Mouse (Mus musculus) retina, postnatal 1 day (tissue): ENCODE results near the gene Papss2.
A peak's percentile ranks its signal among the peaks of the same experiment; 100 is the strongest.

Source experiments
- DNase-seq: peaks from one replicate; pipeline ENCODE4 v3.0.0-alpha.2; 2012

The Papss2 gene

DNA sequence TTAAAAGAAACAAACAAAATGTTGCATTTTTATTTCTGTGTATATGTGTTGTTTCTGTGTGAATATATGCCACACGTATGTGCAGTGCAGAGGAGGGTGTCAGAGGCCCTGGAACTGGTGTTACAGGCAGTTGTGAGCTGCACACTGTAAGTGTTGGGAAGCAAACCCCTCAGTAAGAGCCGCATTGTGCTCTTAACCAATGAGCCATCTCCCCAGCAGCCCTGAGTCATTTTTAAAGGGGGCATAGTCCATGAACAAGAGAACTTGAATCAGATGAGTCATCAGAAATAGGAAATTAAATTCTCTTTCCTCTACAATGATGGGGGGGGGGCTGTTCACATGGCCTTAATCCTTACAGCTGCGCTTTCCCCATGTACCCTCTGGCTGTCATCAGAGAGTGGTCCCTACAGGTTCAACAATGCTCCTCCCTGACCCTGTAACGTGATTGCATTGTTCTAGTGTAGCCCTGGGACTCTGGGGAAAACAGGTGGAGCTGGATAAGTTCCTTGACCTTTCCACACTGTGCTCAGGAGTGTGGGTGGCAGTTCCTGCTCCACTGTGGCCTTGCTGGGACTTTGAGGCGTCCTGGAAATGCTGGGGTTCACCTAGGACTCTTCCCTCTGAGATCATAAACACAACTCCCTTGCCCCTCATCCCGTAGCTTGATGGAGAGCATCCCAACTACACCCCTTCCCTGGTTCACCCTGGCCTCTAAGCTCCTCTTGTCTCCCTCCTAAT, 5.6 kb downstream of the Papss2 start:
- DNase-seq = no peak

DNA sequence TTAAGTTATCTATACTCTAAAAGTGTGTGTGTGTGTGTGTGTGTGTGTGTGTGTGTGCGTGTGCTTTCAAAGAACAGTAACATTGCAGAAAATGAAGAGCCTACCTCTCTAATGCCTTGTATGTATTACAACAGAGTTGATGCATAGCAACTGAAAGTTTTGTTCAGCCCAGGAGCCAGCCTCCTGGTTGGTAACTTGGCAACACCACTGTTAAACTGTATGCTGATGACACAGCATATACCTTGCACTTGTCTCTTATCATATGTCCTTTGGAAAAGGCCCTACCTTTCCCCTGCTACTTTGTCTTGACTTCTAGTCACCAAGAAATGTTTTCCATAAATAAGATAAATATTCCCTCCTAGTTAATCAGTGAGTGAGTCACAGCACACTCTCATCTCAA, 7.9 kb downstream of the Papss2 start:
- DNase-seq = no peak

DNA sequence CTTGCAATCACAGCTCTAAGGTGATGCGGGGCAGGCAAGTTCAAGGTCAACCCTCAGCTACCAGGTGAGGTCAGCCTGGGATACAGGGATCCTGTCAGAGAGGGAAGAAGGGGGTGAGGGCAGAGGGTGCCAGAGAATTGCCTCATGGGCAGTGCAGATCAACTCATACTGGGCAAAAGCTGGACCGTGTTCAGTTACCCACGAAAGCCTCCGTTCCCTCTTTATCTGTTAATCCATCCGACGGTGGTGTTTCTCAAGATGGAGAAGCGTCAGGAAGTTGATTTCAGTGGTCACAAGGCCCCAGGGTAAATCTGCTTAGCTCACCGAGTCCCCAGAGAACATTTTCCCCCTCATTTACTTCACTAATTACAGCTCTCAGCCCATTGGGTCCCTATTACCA, 8.5 kb downstream of the Papss2 start:
- DNase-seq = peak; percentile 42

DNA sequence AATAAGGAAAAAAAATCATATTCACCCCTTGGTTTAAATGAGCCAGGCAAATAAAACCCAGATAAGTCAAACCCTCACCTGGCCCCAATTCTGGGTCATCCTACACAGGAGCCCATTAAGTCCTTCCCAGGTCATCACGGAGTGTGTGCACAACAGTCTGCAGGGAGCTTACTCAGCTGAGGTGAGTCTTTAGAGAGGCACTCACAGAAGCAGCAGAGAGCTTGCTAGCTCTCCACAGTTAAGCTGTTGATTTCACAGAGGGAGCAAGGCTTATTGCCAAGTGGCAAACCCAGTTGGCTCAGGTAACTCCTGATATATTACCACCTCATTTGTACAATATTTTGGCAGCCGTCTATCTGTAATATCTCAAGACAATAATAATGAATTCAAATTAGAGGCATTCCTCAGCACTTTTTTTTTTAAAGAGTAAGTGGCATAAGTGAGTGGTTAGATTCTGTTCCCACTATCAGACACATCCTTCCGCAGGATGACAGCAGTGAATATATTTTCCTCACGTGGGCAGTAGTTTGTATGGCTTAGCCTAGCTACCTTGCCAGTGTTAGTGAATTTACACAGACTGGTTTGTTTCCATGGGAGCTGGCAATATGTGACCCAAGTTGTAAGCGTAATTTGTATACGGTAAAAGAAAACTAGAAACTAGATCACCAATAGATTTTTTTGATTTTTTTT, 9.1 kb downstream of the Papss2 start:
- no peak for DNase-seq

DNA sequence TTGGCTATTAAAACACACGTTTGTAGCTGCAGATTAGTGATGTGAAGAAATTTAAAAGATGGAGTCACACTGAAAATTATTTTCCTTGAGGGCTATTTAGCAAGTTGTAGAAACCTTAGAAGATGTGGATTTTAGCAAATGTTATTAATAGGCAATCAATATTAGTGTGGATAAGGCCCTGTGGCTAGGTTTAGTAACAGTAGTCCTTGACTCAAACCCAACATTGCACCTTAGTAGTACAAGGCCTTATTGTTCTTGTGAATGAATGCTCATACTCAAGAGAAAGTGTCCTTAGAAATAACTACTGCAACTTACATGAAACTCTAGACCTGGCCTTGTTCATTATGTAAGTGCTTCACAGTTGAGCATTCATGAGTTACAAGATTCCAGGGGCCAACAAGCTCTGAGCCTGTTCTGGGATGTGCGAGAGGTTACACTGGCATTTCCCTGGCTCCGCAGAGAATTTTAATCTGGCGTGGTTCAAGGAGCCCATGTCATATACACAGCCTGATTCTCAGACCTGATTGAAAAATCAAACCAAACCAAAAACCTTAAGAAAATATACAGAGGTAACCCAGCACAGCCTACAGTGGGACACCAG, 10.7 kb downstream of the Papss2 start:
- no peak for DNase-seq

DNA sequence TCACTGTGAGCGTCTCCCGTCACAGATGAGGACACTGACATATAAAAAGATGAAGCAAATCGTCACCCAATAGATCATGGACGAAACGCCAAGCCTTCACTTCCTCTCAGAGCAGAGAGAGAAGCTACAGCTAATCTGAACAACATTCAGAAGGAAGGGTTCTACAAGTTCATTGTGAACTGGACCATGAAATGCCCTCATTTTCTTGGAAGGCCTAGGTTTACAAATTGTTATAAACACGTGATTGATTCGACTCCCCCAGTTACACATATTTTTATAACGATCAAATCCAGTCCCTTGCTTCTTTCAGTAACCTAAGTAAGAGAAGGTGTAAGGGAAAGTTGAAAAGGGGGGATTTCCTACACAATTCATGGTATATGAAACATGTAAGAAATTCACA, 11.4 kb downstream of the Papss2 start:
- no peak for DNase-seq

DNA sequence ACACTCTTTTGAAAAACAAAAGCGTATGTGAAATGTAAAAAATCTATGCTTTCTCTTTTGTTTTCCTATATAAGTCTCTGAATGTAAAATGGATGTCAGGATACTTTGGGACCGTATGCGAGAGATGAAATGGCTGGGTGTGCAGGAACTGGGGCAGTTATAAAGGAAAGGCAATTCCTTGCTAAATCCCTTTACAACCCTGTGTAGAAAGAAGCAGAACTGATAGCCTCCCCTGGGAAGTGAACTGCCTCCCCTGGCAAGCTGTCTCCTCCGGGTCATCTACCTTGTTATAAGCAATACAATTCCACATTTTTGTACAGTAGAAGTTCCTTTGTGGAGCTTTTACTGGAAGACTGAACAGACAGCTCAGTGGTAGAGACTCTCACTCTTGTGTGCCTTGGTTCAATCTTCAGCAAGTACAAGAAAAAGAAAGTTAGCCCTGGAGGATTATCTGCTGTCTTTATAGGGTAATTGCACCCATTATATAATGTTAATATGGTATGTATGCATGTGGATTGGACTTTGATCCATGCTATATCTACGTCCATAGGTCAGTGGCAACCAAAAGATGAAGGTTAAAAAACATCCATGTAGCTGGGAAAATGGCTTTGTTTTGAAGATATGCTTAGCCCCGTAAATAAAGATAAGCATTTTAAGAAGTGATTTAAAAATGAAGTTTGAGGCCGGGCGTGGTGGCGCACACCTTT, 15.9 kb downstream of the Papss2 start:
- DNase-seq = no peak

DNA sequence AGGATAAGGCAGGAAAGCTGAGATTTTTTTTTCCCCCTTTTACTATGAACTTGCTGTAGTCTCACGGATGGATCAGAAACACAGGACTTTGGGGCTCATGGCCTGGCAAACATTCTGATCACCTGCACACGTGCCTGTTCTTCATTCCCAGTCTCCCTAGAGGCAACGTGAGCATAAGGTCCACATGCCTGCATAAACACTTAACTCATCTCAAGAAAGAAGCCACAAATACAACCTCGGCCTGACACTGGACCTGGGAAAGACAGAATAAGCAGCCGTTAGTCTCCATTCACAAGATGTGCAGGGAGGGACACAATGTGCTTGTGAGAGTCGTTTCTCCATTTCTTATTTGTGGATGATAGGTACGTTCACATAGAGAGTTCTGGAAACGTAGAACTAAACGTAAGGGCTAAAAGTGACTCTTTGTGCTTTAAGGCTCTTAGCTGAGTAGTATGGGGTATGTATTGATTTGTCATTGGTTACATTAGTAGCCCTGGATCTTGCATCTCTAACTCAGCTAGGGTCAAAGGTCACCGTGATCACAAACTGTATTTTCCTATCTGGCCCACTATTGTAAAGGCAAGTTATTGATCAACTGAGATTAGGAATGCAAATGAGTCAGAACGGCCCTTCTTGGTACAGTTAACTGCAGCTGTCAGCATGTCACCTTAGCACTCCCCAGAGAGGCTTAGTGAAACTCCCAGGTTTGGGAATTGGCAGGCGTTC, 18.6 kb downstream of the Papss2 start:
- DNase-seq = no peak

DNA sequence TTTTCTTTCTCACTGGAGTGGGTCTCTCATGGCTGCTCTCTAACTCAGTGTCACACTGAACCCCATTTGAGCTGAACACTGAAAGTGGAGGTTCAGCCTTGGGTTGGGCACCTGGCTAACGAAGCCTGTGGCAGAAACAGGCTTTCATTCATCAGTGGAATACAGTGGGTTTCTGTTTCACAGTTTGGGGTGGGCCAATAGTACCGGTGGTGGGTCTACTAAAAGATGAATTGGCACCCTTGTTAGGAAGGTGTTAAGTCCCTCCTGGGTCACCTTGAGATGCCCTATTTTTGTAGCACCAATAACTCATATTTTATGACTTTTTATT, 19.1 kb downstream of the Papss2 start:
- DNase-seq = no peak

DNA sequence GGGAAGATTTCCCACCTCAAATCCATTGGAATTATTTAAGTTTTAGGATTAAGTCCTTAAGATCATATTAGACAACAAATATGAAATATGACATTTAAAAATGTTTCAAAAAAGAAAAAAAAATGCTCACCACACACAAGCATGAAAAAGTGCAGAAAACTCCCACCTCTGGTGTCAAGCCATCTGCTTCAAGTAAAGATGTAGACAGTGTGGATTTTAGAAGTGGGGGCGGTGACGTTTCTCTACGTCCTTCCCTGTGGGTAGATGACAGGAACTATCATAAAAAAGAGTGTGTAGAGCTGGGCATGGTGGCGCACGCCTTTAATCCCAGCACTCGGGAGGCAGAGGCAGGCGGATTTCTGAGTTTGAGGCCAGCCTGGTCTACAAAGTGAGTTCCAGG, 21.1 kb downstream of the Papss2 start:
- DNase-seq = no peak

DNA sequence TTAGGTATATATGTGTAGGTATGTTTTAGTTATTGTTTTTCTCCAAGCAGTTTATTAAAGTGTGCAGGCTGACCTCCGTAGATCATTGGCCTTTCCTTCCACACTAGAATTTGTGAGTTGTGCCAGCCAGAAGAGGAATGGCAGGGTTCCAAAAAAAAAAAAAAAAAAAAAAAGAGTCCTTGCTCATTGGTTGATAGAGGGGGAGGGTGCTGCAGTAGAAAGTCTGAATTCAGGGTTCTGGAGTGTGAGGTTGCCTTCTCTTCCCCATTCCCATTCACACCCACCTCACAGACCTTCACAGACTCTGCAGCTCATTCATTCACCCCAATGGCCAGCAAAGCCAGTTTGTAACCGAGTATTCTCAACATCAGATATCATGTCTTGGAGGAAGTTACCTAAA, 24.1 kb downstream of the Papss2 start:
- DNase-seq = no peak

DNA sequence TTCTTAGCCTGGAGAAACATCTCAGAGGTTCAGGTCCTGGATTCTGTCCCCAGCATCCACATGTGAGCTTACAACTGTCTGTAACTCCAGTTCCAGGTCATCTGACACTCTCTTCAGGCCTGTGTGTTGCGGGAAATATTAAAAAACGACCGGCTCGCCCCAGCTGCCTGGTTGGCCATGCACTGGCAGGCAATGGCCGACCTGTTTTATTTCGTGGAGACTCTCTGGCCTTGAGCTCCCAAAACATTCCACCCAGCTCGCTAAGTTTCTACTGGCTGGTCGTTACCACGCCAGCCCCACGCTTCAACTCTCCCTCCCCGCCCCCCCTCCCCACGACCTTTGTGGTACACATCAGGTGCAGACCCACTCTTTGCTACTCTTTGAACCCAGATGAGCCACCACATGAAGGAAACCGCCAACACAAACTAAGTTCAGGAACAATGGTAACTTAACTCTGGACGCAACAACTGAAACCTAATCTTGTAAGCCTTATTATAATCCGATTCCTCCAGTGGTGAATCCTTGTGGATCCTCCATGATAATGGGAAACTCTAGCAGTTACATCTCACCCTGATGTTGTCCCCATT, 25.4 kb downstream of the Papss2 start:
- no peak for DNase-seq

DNA sequence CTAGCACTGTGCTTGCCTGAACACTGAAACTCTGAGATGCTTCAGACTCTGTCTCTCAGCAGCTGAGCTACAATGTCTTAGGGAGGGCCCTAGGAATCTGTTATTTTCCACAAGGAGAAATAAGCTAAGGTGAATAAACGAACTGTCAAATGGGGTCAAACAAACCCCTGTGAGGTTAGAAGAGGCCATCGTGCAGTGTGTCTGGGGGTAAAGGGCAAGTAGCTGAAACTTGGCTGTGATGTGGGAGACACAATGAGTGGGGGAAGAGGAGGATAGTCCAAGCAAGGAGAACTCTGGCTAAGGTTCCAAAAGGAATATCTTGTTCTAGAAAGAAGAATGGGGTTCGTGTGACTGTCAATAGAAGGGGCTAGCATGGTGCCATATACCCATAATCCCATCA, 26.6 kb downstream of the Papss2 start:
- DNase-seq = no peak

DNA sequence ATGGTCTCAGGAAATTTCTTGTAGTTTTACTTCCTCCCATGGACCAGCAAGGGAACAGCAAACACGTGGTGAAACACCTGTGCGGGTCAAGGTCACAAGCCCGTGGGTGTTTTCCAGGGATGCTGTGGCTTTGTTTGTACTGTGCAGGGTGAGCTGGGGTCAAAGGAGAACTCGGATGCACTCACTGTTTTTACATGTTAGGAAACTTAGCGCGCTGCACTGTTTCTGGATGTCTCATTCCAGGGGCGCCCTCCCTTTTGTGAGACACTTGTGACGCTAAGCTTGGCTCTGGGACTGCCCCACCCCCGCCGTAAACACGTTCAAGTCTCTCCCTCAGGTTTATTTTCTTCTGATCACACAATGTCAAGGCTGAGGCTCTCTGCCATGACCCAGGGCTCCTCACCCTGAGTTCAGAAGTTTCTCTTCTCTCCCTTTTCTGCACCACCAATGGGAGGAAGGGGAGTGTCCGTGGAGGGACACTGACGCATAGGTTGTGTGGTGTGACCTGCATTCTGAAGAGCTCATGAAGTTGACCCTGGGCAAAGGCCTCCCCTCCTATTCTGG, 31.3 kb downstream of the Papss2 start:
- no peak for DNase-seq

DNA sequence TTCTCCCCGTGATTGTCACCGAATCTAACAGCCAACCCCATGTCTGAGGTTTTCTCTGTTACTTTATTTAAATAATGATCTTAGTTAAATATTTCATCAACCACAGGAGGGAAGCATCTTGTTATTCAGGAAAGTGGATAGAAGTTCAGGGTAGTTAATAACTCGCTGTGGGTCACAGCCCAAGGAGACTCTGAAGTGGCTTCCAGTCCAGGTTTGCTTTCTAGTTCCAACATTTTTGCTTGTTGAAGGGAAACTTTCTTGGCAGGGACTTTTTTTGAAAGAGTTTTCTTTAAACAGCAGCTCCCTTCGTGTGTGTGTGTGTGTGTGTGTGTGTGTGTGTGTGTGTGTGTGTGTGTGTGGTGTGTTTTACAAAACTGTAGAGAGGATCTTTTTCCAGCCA, 32.0 kb downstream of the Papss2 start:
- DNase-seq = no peak

DNA sequence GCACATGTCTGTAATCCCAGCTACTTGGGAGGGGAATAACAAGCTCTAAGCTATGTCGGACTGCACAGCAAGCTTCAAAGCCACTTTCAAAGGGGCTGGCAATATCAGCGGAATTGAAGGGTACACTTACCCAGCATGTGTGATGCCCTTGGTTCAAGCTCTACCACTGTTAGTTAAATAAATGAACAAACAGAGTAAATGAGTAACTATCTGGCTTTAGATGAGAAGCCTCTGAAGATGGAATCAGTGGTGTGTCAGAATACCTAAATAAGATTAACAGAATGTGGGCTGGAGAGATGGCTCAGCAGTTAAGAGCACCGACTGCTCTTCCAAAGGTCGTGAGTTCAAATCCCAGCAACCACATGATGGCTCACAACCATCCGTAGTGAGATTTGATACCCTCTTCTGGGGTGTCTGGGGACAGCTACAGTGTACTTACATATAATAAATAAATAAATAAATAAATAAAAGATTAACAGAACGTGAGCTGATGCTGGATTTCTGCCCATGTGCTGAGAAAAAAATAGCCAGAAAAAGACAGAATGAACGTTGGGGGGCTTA, 33.1 kb downstream of the Papss2 start:
- no peak for DNase-seq

DNA sequence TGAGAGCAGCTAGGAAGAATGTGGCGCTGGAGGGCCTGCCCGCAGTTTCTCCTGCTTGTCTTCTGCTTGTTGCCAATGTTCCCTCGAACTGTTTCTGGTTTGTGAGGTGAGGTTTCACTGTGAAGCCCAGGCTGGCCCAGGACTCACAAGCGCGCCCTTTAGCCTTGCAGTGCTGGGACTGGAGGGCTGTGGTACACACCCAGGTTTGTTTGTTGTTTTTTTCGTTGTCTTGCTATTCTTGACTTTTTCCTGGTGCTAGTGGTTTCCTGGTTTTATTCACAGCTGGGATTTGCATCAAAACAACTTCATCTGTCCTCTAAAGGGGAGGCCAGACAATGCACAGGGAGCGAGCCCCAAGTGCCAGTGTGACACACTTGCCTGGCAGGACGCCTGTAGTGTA, 39.3 kb downstream of the Papss2 start:
- no peak for DNase-seq

DNA sequence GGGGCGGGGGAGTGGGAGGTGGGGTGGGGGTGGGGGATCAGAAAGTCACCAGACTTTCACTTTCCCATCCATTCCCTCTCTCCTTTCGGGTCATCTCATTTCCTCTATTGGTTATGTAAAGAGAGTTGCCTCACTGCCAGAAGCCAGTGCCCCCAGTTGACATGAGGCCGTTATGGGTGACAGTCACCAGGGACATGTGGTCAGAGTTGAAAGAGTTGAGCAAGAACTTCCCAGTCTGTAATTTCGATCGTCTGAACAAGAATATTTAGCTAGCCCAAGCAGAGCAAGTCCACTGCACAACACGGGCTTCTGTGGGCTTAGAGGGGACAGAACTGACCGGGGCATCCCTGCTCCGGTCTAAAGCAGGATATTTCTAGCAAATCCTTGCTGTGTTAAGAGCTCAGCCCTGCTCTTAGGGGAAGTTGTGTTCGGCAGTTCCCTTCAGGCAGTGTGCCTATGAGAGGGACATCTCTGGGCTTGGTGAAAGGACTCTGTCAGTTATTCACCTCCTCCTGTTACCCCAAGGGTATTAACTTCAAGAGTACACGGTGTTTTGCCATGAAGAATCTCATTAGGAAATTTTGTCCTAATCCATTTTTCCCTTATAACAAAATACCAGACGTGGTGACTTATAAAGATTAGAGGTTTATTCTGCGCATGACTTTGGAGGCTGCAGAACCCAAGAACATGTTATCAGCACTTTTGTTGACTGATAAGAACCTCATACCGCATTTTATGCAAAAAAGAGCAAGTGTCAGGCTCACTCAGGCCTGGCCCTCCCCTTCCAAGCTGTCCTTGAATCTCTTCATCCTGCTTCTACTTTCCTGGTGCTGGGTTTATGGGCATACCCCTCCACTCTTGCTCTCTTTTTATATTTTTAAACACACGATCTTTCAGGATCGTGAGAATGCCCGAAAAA, 42.0 kb downstream of the Papss2 start:
- DNase-seq = no peak

DNA sequence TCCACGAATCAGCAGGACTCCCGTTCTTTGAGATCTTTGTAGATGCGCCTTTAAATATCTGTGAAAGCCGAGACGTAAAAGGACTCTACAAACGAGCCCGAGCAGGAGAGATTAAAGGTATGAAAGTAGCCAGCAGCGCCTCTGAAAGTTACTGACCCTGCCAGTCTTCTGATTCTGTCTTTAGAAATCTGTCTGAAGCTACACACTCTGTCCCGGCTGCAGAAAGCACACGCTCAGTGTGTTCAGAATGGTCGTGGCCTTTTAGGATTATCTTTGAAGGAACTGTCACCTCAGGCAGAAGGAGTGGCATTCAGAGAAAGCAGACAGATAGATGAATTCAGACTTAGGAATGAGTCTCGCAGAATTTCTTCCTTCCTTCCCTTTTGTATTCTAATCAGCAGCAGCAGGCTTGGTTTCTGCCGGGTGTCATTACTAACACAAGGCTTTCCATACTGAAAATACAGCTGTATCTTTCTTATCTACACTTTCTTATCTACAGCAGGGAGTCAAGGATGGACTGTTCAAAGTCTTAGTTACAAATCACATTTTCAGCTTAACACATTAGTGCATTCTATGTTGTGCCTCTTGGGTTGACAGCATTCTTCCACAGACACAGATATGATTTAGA, 42.8 kb downstream of the Papss2 start:
- DNase-seq = no peak

DNA sequence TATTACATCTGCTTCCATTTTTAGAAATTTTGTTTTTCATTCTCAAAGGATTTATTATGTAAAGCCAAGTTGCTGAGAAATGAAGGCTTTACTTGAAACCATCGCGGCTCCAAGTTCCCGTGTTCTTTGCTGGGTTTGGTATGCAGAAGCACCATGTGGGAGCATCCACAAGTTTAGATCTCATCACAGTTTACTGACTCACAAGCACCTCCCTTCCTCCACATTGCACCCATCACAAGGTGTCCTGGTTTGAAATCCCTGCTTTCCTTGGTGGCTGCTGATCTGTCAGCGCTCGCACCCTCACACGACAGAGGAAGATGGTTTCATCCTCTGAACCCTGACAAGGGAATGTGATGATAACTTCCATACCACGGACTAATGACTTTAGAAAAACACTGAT, 45.9 kb downstream of the Papss2 start:
- DNase-seq = no peak

DNA sequence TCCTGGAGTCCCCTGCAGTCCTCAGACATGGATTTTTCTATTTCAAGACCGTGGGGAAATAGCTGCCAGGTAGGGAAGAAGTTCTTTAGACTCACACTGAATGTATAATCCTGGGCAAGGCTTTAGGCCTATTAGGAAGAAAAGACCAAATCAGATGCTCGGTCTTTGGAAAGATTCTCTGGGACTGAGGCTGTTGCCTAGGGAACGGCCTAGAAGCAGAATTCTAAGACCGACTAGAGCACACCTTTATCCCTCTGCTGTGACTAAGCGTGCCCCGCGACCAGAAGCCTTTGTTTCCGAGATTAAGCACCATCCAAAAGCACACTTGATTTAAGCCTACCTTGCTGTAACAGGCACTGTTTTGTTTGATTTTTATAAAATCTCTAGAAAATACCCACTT, 46.4 kb downstream of the Papss2 start:
- DNase-seq = no peak
